Mouse (Mus musculus): ENCODE measurements around the gene Vmn1r84.

The Vmn1r84 gene

GRCm38 (mm10) chr7:12369173-12369572 is at the start of gene Vmn1r84:
Vmn1r84 (minus strand) TSS chr7:12369273.
- DNase-seq (ENCODE audit: low read depth, low spot score) = no peak

- DNase-seq (ENCODE audit: low read depth, low spot score) = no peak
These were observed 39.7 kb downstream of the Vmn1r84 start, which contains the start of gene Vmn1r83 for GRCm38 (mm10) chr7:12329381-12329780. Vmn1r83 (minus strand) TSS chr7:12329481.

Data from forelimb bud, embryonic 11.5 days (tissue).